Mouse (Mus musculus): ENCODE data around the gene Tcf25. TPM values are rescaled to one million over a fixed set of nuclear protein-coding genes. Genes with fewer than 3 reads are reported as not detected.
"Not testable (repeated sequence)": the region's sequence is repeated elsewhere in the genome, so short reads cannot be mapped to it uniquely, and the experiment has no call there.

Tcf25 gene
- polyA plus RNA-seq, 1 experiment from 2014 or later, result 278 TPM

GRCm38 (mm10) chr8:123427639-123428275 lies 54.2 kb downstream of the Tcf25 start:
- no peaks in the 10 kb centered on the region for H3K27me3 ChIP-seq (replicated peaks)
- H3K36me3 ChIP-seq, result peaks cover 1% of the 10 kb centered on the region; the same call in 1 of the 2 replicates
- no peaks in the 10 kb centered on the region for H3K4me1 ChIP-seq
- no peak overlapping the region for H3K4me2 ChIP-seq (replicated peaks)
- no peak for ATAC-seq (ENCODE audit: low FRiP score, low read depth)
- no peak overlapping the region for H3K9ac ChIP-seq
- H3K27ac ChIP-seq, result no peak overlapping the region
- H3K4me3 ChIP-seq, result no peak overlapping the region
- WGBS, result 97% methylated on average over 24 of the region's 24 CpGs
- peaks cover 53% of the 10 kb centered on the region for H3K9me3 ChIP-seq

GRCm38 (mm10) chr8:123428343-123428893 lies 54.9 kb downstream of the Tcf25 start:
- H3K4me2 ChIP-seq (replicated peaks), result no peak overlapping the region
- H3K4me3 ChIP-seq, result no peak overlapping the region
- no peaks in the 10 kb centered on the region for H3K4me1 ChIP-seq
- H3K27ac ChIP-seq, result no peak overlapping the region
- no peaks in the 10 kb centered on the region for H3K27me3 ChIP-seq (replicated peaks)
- no peak overlapping the region for H3K9ac ChIP-seq
- 98% methylated on average over 29 of the region's 29 CpGs for WGBS
- H3K36me3 ChIP-seq, result no peaks in the 10 kb centered on the region
- peaks cover 60% of the 10 kb centered on the region for H3K9me3 ChIP-seq
- ATAC-seq (ENCODE audit: low FRiP score, low read depth), result no peak

- Histone ChIP-seq H3K9ac (no peak overlapping the region), H3K4me1 (no peaks in the 10 kb centered on the region), H3K4me2 (replicated peaks) (no peak overlapping the region), H3K27ac (no peak overlapping the region), H3K36me3 (no peaks in the 10 kb centered on the region), H3K9me3 (peaks cover 61% of the 10 kb centered on the region), H3K27me3 (replicated peaks) (no peaks in the 10 kb centered on the region), H3K4me3 (no peak overlapping the region)
- 96% methylated on average over 23 of the region's 23 CpGs for WGBS
- no peak for ATAC-seq (ENCODE audit: low FRiP score, low read depth)
Observed at GRCm38 (mm10) chr8:123428939-123429721, 55.6 kb downstream of the Tcf25 start.

DNA sequence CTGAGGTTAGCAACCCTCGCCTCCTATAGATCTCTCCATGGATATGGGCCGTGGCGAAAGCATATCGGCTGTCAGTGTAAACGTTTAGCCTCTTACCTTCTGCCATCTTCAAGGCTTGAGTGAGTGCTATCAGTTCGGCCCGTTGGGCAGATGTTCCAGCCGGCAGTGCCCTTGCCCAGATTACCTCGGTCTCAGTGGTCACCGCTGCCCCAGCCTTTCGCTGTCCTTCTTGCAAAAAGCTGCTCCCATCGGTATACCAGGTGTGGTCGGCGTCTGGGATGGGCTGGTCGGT lies 56.1 kb downstream of the Tcf25 start:
- not testable (repeated sequence) for H3K27ac ChIP-seq; H3K36me3 ChIP-seq; H3K4me1 ChIP-seq; H3K9ac ChIP-seq; ATAC-seq (ENCODE audit: low FRiP score, low read depth); H3K27me3 ChIP-seq (replicated peaks); H3K4me3 ChIP-seq; H3K4me2 ChIP-seq (replicated peaks)
- H3K9me3 ChIP-seq, result peaks cover 65% of the 10 kb centered on the region
- WGBS, result 97% methylated on average over 15 of the region's 15 CpGs

DNA sequence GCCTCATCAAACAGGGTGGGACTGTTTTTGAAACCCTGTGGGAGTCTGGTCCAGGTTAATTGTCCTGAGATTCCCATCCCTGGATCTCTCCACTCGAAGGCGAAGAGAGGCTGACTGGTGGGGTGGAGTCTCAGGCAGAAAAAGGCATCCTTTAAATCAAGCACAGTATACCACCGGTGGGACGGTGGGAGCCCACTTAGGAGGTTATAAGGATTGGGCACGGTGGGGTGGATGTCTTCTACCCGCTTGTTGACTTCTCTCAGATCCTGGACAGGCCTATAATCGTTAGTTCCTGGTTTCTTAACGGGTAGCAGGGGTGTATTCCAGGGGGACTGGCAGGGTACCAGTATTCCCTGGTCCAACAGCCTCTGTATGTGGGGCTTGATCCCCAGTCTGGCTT lies 57.4 kb downstream of the Tcf25 start:
- H3K9me3 ChIP-seq, result peaks cover 66% of the 10 kb centered on the region
- not testable (repeated sequence) for H3K9ac ChIP-seq; H3K27ac ChIP-seq; H3K4me3 ChIP-seq; H3K4me2 ChIP-seq (replicated peaks); H3K36me3 ChIP-seq; H3K27me3 ChIP-seq (replicated peaks); ATAC-seq (ENCODE audit: low FRiP score, low read depth); H3K4me1 ChIP-seq
- 92% methylated on average over 8 of the region's 8 CpGs for WGBS

GRCm38 (mm10) chr8:123431616-123432365 lies 58.2 kb downstream of the Tcf25 start:
- WGBS, result 93% methylated on average over 25 of the region's 25 CpGs
- no peak overlapping the region for H3K4me3 ChIP-seq
- H3K9me3 ChIP-seq, result peaks cover 60% of the 10 kb centered on the region
- no peak overlapping the region for H3K4me2 ChIP-seq (replicated peaks)
- no peak overlapping the region for H3K27ac ChIP-seq
- H3K27me3 ChIP-seq (replicated peaks), result no peaks in the 10 kb centered on the region
- no peak overlapping the region for H3K9ac ChIP-seq
- H3K36me3 ChIP-seq, result no peaks in the 10 kb centered on the region
- no peak for ATAC-seq (ENCODE audit: low FRiP score, low read depth)
- H3K4me1 ChIP-seq, result no peaks in the 10 kb centered on the region

GRCm38 (mm10) chr8:123432381-123432780 lies 58.8 kb downstream of the Tcf25 start:
- Histone ChIP-seq H3K27me3 (replicated peaks) (no peaks in the 10 kb centered on the region), H3K4me2 (replicated peaks) (no peak overlapping the region), H3K9ac (no peak overlapping the region), H3K27ac (no peak overlapping the region), H3K36me3 (no peaks in the 10 kb centered on the region), H3K9me3 (peaks cover 54% of the 10 kb centered on the region), H3K4me3 (no peak overlapping the region), H3K4me1 (no peaks in the 10 kb centered on the region)
- 96% methylated on average over 16 of the region's 16 CpGs for WGBS
- ATAC-seq (ENCODE audit: low FRiP score, low read depth), result no peak

- not testable (repeated sequence) for H3K27ac ChIP-seq; H3K36me3 ChIP-seq; H3K4me3 ChIP-seq; H3K4me1 ChIP-seq; H3K4me2 ChIP-seq (replicated peaks); H3K9ac ChIP-seq; ATAC-seq (ENCODE audit: low FRiP score, low read depth); H3K27me3 ChIP-seq (replicated peaks)
- WGBS, result 96% methylated on average over 47 of the region's 47 CpGs
- peaks cover 44% of the 10 kb centered on the region for H3K9me3 ChIP-seq
Observed at GRCm38 (mm10) chr8:123433241-123433974, 59.9 kb downstream of the Tcf25 start.

DNA sequence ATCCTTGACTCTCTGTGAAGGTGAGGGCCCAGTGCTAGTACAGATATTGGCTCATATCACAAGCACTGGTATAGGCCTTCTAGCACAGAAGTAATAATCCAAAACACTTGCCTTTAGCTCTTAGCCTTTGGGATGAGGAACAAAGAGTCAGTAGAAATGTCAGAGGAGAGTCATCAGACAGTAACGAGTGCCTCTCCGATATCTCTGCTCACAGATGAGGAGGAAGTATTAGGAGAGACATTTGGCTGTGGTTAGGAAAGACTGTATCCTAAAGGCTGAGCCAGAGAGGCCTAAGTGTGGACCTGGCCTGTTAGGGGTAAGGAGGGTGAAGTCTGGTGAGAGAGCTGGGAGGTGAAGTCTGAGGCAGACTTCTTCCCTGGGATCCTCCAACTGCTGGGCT lies 68.2 kb downstream of the Tcf25 start:
- H3K4me3 ChIP-seq, result no peak overlapping the region
- no peak for ATAC-seq (ENCODE audit: low FRiP score, low read depth)
- 95% methylated on average over 2 of the region's 2 CpGs for WGBS

GRCm38 (mm10) chr8:123442351-123442750 lies 68.8 kb downstream of the Tcf25 start:
- 83% methylated on average over 5 of the region's 5 CpGs for WGBS
- Histone ChIP-seq H3K4me2 (replicated peaks) (peak overlapping the region; percentile 77; the same call in 1 of the 2 replicates), H3K9ac (no peak overlapping the region), H3K4me3 (no peak overlapping the region; the same call in 1 of the 2 replicates), H3K27ac (no peak overlapping the region), H3K36me3 (no peaks in the 10 kb centered on the region), H3K9me3 (no peaks in the 10 kb centered on the region), H3K27me3 (replicated peaks) (no peaks in the 10 kb centered on the region), H3K4me1 (peaks cover 9% of the 10 kb centered on the region; the same call in 1 of the 2 replicates)
- no peak; the same call in 1 of the 2 replicates for ATAC-seq (ENCODE audit: low FRiP score, low read depth)

More for the DNA sequence above, 68.2 kb downstream of the Tcf25 start:
- Histone ChIP-seq H3K9me3 (no peaks in the 10 kb centered on the region), H3K4me1 (peaks cover 9% of the 10 kb centered on the region; the same call in 1 of the 2 replicates), H3K36me3 (no peaks in the 10 kb centered on the region), H3K27ac (no peak overlapping the region), H3K4me2 (replicated peaks) (no peak overlapping the region), H3K27me3 (replicated peaks) (no peaks in the 10 kb centered on the region), H3K9ac (no peak overlapping the region)

DNA sequence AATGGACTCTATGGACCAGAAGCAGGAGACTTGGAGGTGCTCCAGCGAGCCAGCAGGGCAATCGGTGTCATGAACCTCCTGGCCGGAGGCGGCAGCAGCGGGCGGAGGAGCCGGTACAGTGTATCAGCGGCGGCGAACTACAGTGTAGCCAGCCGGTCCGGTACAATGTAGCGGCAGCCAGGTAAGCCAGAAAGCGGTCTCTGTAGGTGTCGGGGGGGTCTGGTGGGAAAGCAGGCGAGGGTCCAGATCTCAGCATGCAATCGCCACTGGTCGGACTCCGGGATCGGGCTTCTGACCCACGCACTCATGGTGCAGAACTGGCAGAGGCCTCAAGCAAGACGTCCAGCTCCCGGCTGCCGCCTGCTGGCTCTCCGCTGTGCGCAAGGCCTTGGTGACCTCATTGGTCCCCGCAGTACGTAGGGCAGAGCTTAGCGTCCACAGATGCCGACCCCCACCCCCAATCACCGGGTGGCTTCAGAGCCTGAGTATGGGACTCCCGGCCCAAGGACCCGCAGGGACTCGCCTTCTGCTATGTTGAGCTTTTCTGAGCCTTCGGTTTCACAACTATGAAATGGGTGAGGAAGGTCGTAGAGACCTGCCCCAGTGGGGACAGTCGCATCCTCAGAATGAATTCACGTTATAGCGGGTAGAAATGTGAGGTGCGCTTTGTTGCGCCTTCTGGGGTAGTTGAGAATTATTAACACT lies 69.5 kb downstream of the Tcf25 start:
- peak overlapping the region; percentile 74 for H3K9ac ChIP-seq
- H3K4me2 ChIP-seq (replicated peaks), result peak overlapping the region; percentile 77
- peaks cover 9% of the 10 kb centered on the region; the same call in 1 of the 2 replicates for H3K4me1 ChIP-seq
- WGBS, result 1% methylated on average over 41 of the region's 41 CpGs
- H3K36me3 ChIP-seq, result no peaks in the 10 kb centered on the region
- peak; percentile 95 for ATAC-seq (ENCODE audit: low FRiP score, low read depth)
- peak overlapping the region; percentile 53; the same call in 1 of the 2 replicates for H3K27ac ChIP-seq
- H3K4me3 ChIP-seq, result peak overlapping the region; percentile 61
- no peaks in the 10 kb centered on the region for H3K9me3 ChIP-seq
- no peaks in the 10 kb centered on the region for H3K27me3 ChIP-seq (replicated peaks)
